Mouse (Mus musculus): ENCODE results near the gene Klhl5.
"Not testable (repeated sequence)": the region's sequence is repeated elsewhere in the genome, so short reads cannot be mapped to it uniquely, and the experiment has no call there.

Klhl5 gene

GRCm38 (mm10) chr5:65100002-65100401 is 7.3 kb upstream of the Klhl5 start:
- no peak for DNase-seq

GRCm38 (mm10) chr5:65101209-65101608 is 6.1 kb upstream of the Klhl5 start:
- no peak for DNase-seq

- DNase-seq = no peak
Observed at GRCm38 (mm10) chr5:65101621-65102020, 5.7 kb upstream of the Klhl5 start.

GRCm38 (mm10) chr5:65102026-65102640 is 5.2 kb upstream of the Klhl5 start:
- no peak for DNase-seq

GRCm38 (mm10) chr5:65102641-65103042 is 4.7 kb upstream of the Klhl5 start:
- no peak for DNase-seq

GRCm38 (mm10) chr5:65107773-65108432 is 564 bp downstream of the Klhl5 start:
- peak; percentile 34 for DNase-seq

GRCm38 (mm10) chr5:65112225-65112624 is 4.9 kb downstream of the Klhl5 start:
- DNase-seq = not testable (repeated sequence)

GRCm38 (mm10) chr5:65113323-65113722 is 6.0 kb downstream of the Klhl5 start:
- no peak for DNase-seq

GRCm38 (mm10) chr5:65116789-65117188 is 9.4 kb downstream of the Klhl5 start:
- no peak for DNase-seq

- no peak for DNase-seq
Observed at GRCm38 (mm10) chr5:65119495-65119894, 12.2 kb downstream of the Klhl5 start.

GRCm38 (mm10) chr5:65119918-65120317 is 12.6 kb downstream of the Klhl5 start:
- no peak for DNase-seq

GRCm38 (mm10) chr5:65122616-65123015 is 15.3 kb downstream of the Klhl5 start:
- DNase-seq = no peak

GRCm38 (mm10) chr5:65126137-65126536 is 18.8 kb downstream of the Klhl5 start:
- no peak for DNase-seq

- DNase-seq = no peak
Observed at GRCm38 (mm10) chr5:65128481-65128880, 21.1 kb downstream of the Klhl5 start.

- peak; percentile 38 for DNase-seq
Observed at GRCm38 (mm10) chr5:65130528-65131210, 23.3 kb downstream of the Klhl5 start.

GRCm38 (mm10) chr5:65131211-65131879 is 24.0 kb downstream of the Klhl5 start:
- DNase-seq = peak; percentile 26

GRCm38 (mm10) chr5:65136159-65136558 is 28.8 kb downstream of the Klhl5 start:
- no peak for DNase-seq

- no peak for DNase-seq
Observed at GRCm38 (mm10) chr5:65137073-65137472, 29.7 kb downstream of the Klhl5 start.

- no peak for DNase-seq
Observed at GRCm38 (mm10) chr5:65141242-65141641, 33.9 kb downstream of the Klhl5 start.

GRCm38 (mm10) chr5:65142247-65142646 is 34.9 kb downstream of the Klhl5 start:
- DNase-seq = no peak

GRCm38 (mm10) chr5:65145499-65146101 is 38.3 kb downstream of the Klhl5 start:
- no peak for DNase-seq

- DNase-seq = no peak
Observed at GRCm38 (mm10) chr5:65146749-65147148, 39.4 kb downstream of the Klhl5 start.

GRCm38 (mm10) chr5:65149706-65150105 is 42.4 kb downstream of the Klhl5 start:
- no peak for DNase-seq
